Mouse (Mus musculus): ENCODE results near the gene Rbm18.

GRCm38 (mm10) chr2:36067132-36067531 is 69.4 kb downstream of the Rbm18 start:
- no peak for TF ChIP-seq CTCF (IDR thresholded peaks at IDR 0.05; ENCODE audit: low read depth)
- TF ChIP-seq EP300 (IDR thresholded peaks at IDR 0.05; ENCODE audit: low read depth) = no peak

All from heart, postnatal 0 days (tissue).